Mouse (Mus musculus): ENCODE data around the gene Alkbh6.

GRCm38 (mm10) chr7:30347828-30348227 is 39.3 kb downstream of the Alkbh6 start:
- TF ChIP-seq CTCF (IDR thresholded peaks at IDR 0.05; ENCODE audit: insufficient read depth, low read length): peak; percentile 34
- no peak for TF ChIP-seq POLR2A (IDR thresholded peaks at IDR 0.05; ENCODE audit: borderline replicate concordance, extremely low read depth, low read depth, low read length)
